Mouse (Mus musculus): ENCODE results near the gene Atad5. TPM values are rescaled to one million over a fixed set of nuclear protein-coding genes. Genes with fewer than 3 reads are reported as not detected.

The Atad5 gene
- polyA plus RNA-seq, 1 experiment from 2014 or later, result 7.1 TPM

DNA sequence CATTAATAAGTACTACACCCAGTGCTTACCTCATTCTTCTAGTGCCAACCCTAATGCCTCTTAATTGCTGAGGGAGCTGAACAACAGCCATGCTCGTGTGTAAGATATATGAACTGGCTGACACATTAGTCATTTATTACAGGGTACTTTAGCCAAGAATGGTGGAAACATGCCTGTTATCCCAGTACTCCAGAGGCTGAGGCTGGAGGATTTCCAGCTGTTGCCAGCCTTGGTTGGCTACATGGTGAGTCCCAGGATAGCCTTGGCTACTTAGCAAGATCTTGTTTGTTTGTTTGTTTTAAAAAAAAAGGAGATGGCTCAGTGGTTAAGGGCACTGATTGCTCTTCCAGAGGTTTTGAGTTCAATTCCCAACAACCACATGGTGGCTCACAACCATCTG is 10.4 kb upstream of the Atad5 start:
- Histone ChIP-seq H3K4me1 (ENCODE audit: control insufficient read depth, insufficient read depth, low read length) (peaks cover 12% of the 10 kb centered on the region; the same call in 1 of the 2 replicates), H3K27ac (replicated peaks; ENCODE audit: low read depth, low read length) (no peak overlapping the region), H3K27me3 (ENCODE audit: control insufficient read depth, insufficient read depth, low read length) (no peaks in the 10 kb centered on the region), H3K4me2 (ENCODE audit: low read length) (no peak overlapping the region), H3K9ac (replicated peaks; ENCODE audit: low read length) (no peak overlapping the region), H3K36me3 (ENCODE audit: control insufficient read depth, insufficient read depth, low read length) (no peaks in the 10 kb centered on the region), H3K4me3 (replicated peaks; ENCODE audit: low read depth, low read length) (no peak overlapping the region), H3K9me3 (ENCODE audit: control insufficient read depth, low read length) (no peaks in the 10 kb centered on the region)
- WGBS, result 82% methylated on average over 1 of the region's 1 CpGs
- ATAC-seq (ENCODE audit: low FRiP score, low TSS enrichment), result no peak
- DNase-seq, result no peak

DNA sequence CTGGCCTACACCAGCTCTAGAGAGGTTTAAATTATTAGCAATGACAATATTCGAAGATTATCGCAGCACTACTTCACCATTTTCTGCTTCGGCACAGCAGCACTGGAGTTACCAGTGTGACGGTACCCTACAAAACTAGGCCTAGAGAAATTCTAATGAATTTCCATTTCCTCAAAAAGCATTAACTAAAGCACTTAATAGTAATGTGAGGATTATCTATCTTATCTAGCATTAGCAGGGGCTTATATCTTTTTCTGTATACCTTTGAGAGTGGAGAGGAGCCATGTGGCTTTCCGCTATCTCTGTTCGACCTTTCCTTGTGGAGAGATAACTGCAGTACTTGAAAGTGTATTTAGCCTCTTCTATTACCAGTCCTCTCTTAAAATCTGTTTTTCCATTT is 9.4 kb upstream of the Atad5 start:
- ATAC-seq (ENCODE audit: low FRiP score, low TSS enrichment) (no peak), DNase-seq (no peak)
- peak overlapping the region; percentile 85; the same call in 1 of the 2 replicates for H3K9ac ChIP-seq (replicated peaks; ENCODE audit: low read length)
- H3K27me3 ChIP-seq (ENCODE audit: control insufficient read depth, insufficient read depth, low read length), result no peaks in the 10 kb centered on the region
- peak overlapping the region; percentile 60 for H3K4me2 ChIP-seq (ENCODE audit: low read length)
- H3K36me3 ChIP-seq (ENCODE audit: control insufficient read depth, insufficient read depth, low read length), result no peaks in the 10 kb centered on the region
- no peaks in the 10 kb centered on the region for H3K9me3 ChIP-seq (ENCODE audit: control insufficient read depth, low read length)
- 57% methylated on average over 6 of the region's 6 CpGs for WGBS
- H3K4me1 ChIP-seq (ENCODE audit: control insufficient read depth, insufficient read depth, low read length), result peaks cover 12% of the 10 kb centered on the region; the same call in 1 of the 2 replicates
- H3K27ac ChIP-seq (replicated peaks; ENCODE audit: low read depth, low read length), result no peak overlapping the region
- peak overlapping the region; percentile 88 for H3K4me3 ChIP-seq (replicated peaks; ENCODE audit: low read depth, low read length)

DNA sequence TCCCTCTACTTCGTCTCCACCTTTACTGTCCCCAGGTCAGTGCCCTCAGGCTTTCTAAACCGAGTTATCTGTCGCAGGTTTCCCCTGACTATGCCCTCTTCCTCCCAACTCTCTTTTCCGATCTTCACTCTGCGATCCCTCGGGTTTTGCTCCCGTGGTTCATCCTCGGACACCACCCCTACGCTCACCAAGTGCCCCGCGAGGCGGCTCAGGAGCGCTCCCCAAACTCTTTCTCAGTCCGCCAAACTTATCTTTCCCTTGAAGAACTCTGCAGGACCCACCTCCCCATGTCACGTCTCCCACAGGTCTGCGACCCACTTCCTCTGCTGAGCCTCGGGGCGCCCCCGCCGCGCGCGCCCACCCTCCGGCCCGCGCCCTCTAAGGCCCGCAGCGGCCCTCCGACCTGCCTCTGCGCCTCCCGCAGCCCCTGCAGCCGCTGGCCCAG is 8.8 kb upstream of the Atad5 start:
- Histone ChIP-seq H3K4me2 (ENCODE audit: low read length) (peak overlapping the region; percentile 60), H3K9ac (replicated peaks; ENCODE audit: low read length) (peak overlapping the region; percentile 85), H3K27me3 (ENCODE audit: control insufficient read depth, insufficient read depth, low read length) (no peaks in the 10 kb centered on the region), H3K4me3 (replicated peaks; ENCODE audit: low read depth, low read length) (peak overlapping the region; percentile 88), H3K36me3 (ENCODE audit: control insufficient read depth, insufficient read depth, low read length) (no peaks in the 10 kb centered on the region), H3K27ac (replicated peaks; ENCODE audit: low read depth, low read length) (peak overlapping the region; percentile 74), H3K9me3 (ENCODE audit: control insufficient read depth, low read length) (no peaks in the 10 kb centered on the region), H3K4me1 (ENCODE audit: control insufficient read depth, insufficient read depth, low read length) (peaks cover 12% of the 10 kb centered on the region; the same call in 1 of the 2 replicates)
- ATAC-seq (ENCODE audit: low FRiP score, low TSS enrichment) (no peak; the same call in 1 of the 2 replicates), DNase-seq (no peak)
- under 1% methylated on average over 32 of the region's 32 CpGs for WGBS

DNA sequence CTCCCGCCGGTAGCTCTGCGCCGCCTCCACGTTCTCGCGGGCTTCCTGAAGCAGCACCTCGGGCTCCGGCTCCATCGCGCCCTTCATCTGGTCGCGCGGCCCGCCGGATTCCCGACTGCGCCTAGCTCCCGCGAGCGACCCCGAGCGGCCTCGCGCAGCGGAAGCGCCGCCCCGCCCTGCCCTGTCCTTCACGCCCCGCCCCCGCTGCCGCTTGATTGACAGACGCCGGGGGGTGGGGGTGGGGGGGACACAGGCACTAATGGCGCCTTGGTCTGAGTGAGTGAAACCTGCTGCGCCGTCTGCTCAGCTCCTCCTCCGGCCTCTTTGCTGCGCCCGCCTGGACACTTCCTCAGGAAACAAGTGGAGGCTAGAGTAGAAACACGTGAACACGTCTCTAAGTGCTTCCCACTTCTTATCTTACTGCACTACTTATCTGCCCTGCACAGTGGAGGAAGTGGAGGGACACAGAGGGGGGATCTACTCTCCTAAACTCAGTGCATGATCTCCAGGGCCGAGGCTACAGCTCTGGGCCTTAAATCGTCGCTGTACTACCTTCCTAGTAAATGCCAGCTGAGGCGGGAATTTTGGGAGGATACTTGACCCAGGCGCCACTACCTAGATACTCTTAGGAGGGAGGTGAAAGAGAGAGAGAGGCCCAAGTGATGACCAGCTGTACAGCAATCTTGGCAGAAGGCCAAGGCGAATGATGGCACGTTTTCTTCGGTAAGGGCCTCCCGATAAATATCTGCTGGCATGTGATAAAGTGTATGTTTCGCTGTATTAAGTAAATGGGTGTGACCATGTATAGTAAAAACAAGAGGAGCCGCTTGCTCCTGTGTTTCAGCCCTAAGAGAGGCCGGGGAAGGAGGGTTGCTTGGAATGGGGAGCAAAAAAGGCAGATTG is 8.1 kb upstream of the Atad5 start, which contains the start of gene Crlf3:
TSS of gene Crlf3 (minus strand) at position 166 of the 903 bp plus-strand sequence.
- Histone ChIP-seq H3K4me1 (ENCODE audit: control insufficient read depth, insufficient read depth, low read length) (peaks cover 12% of the 10 kb centered on the region; the same call in 1 of the 2 replicates), H3K36me3 (ENCODE audit: control insufficient read depth, insufficient read depth, low read length) (no peaks in the 10 kb centered on the region), H3K4me3 (replicated peaks; ENCODE audit: low read depth, low read length) (peak within 1 kb of the TSS; percentile 88), H3K27ac (replicated peaks; ENCODE audit: low read depth, low read length) (peak within 1 kb of the TSS; percentile 74), H3K27me3 (ENCODE audit: control insufficient read depth, insufficient read depth, low read length) (no peaks in the 10 kb centered on the region), H3K4me2 (ENCODE audit: low read length) (peak within 1 kb of the TSS; percentile 60), H3K9ac (replicated peaks; ENCODE audit: low read length) (peak within 1 kb of the TSS; percentile 85), H3K9me3 (ENCODE audit: control insufficient read depth, low read length) (no peaks in the 10 kb centered on the region)
- WGBS, result 6% methylated on average over 54 of the region's 55 CpGs
- peak; percentile 92 for ATAC-seq (ENCODE audit: low FRiP score, low TSS enrichment)
- peak; percentile 95 for DNase-seq

DNA sequence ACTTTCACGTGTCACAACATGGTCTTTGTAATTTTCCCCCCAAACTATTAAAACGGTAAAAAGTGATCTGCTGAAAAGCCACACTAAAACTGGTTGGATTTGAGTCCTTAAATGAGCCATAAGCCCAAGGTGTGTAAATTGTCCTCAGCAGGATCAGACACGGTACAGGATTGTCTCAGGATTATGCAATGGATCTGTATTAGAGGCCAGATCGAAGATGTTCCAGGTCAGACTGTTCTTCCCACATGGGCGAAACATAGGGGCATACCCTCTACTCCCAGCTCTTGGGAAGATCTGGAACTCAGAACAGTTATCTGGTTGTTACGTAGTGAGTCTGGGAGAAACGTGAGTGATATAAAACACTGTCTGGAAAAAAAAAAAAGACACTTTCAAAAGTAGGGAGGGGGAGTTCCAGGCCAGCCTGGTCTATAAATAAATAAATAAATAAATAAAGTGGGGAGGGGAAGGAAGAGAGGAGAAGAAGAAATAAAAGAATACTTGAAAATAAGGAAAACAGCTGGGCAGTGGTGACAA is 7.3 kb upstream of the Atad5 start:
- H3K4me3 ChIP-seq (replicated peaks; ENCODE audit: low read depth, low read length), result no peak overlapping the region
- ATAC-seq (ENCODE audit: low FRiP score, low TSS enrichment) (no peak), DNase-seq (no peak)
- no peak overlapping the region for H3K27ac ChIP-seq (replicated peaks; ENCODE audit: low read depth, low read length)
- no peaks in the 10 kb centered on the region for H3K36me3 ChIP-seq (ENCODE audit: control insufficient read depth, insufficient read depth, low read length)
- no peaks in the 10 kb centered on the region for H3K9me3 ChIP-seq (ENCODE audit: control insufficient read depth, low read length)
- H3K4me1 ChIP-seq (ENCODE audit: control insufficient read depth, insufficient read depth, low read length), result peaks cover 12% of the 10 kb centered on the region; the same call in 1 of the 2 replicates
- H3K27me3 ChIP-seq (ENCODE audit: control insufficient read depth, insufficient read depth, low read length), result no peaks in the 10 kb centered on the region
- WGBS, result 78% methylated on average over 7 of the region's 7 CpGs
- no peak overlapping the region for H3K9ac ChIP-seq (replicated peaks; ENCODE audit: low read length)
- peak overlapping the region; percentile 60; the same call in 1 of the 2 replicates for H3K4me2 ChIP-seq (ENCODE audit: low read length)

DNA sequence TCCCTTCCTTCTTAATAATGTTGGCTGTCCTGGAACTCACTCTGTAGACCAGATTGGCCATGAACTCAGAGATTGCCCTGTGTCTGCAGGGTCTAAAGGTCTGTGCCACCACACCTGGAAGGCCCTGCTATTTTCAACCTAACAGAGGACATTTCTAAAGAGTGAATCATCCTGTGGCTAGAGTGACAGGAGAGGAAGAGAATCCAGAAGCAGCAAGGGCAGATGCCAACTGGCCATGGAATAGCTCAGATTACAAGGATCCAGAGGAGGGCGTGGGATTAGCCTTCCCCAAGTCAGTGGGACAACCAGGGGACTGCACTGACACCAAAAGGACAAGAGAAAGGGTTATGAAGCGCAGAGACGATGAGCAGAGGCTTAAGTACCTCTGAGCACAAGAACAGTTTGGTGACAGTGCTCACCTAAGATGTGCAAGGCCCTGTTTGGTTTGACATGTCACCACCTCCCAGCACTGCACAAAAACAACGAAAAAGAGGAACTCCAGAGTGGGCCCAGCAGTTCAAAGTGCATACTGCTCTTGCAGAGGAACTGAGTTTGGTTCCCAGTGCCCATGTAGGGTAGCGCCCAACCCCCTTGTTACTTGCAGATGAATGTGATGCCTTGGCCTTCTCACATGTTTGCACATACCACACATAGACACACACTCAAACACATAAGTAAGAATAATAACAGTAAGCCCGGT is 3.7 kb upstream of the Atad5 start:
- DNase-seq, result no peak
- no peaks in the 10 kb centered on the region for H3K36me3 ChIP-seq (ENCODE audit: control insufficient read depth, insufficient read depth, low read length)
- H3K4me1 ChIP-seq (ENCODE audit: control insufficient read depth, insufficient read depth, low read length), result peaks cover 10% of the 10 kb centered on the region; the same call in 1 of the 2 replicates
- H3K27me3 ChIP-seq (ENCODE audit: control insufficient read depth, insufficient read depth, low read length), result no peaks in the 10 kb centered on the region
- no peak overlapping the region for H3K4me3 ChIP-seq (replicated peaks; ENCODE audit: low read depth, low read length)
- H3K9ac ChIP-seq (replicated peaks; ENCODE audit: low read length), result no peak overlapping the region
- 77% methylated on average over 6 of the region's 6 CpGs for WGBS
- no peak overlapping the region for H3K27ac ChIP-seq (replicated peaks; ENCODE audit: low read depth, low read length)
- ATAC-seq (ENCODE audit: low FRiP score, low TSS enrichment), result no peak
- H3K9me3 ChIP-seq (ENCODE audit: control insufficient read depth, low read length), result no peaks in the 10 kb centered on the region
- no peak overlapping the region for H3K4me2 ChIP-seq (ENCODE audit: low read length)

DNA sequence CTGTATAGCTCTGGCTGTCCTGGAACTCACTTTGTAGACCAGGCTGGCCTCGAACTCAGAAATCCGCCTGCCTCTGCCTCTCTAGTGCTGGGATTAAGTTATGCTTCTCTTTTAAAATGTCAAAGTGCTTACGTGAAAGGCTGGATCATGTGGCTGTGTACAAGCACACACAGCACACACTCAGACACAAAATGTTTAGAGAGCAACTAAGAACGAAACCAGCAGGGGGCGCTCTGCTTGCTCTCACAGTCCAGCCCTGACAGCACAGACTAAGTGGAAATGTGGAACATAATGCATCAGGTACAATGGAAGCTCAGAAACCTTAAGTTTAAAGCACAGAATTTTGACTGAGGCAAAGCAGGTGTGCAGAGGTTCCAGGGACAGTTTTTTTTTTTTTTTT is 2.4 kb upstream of the Atad5 start:
- Histone ChIP-seq H3K9me3 (ENCODE audit: control insufficient read depth, low read length) (no peaks in the 10 kb centered on the region), H3K27me3 (ENCODE audit: control insufficient read depth, insufficient read depth, low read length) (no peaks in the 10 kb centered on the region), H3K27ac (replicated peaks; ENCODE audit: low read depth, low read length) (no peak overlapping the region), H3K4me2 (ENCODE audit: low read length) (no peak overlapping the region), H3K4me1 (ENCODE audit: control insufficient read depth, insufficient read depth, low read length) (peaks cover 4% of the 10 kb centered on the region; the same call in 1 of the 2 replicates), H3K9ac (replicated peaks; ENCODE audit: low read length) (no peak overlapping the region), H3K4me3 (replicated peaks; ENCODE audit: low read depth, low read length) (no peak overlapping the region), H3K36me3 (ENCODE audit: control insufficient read depth, insufficient read depth, low read length) (no peaks in the 10 kb centered on the region)
- ATAC-seq (ENCODE audit: low FRiP score, low TSS enrichment) (no peak; the same call in 1 of the 2 replicates), DNase-seq (peak; percentile 87)
- WGBS, result 5% methylated on average over 5 of the region's 5 CpGs

DNA sequence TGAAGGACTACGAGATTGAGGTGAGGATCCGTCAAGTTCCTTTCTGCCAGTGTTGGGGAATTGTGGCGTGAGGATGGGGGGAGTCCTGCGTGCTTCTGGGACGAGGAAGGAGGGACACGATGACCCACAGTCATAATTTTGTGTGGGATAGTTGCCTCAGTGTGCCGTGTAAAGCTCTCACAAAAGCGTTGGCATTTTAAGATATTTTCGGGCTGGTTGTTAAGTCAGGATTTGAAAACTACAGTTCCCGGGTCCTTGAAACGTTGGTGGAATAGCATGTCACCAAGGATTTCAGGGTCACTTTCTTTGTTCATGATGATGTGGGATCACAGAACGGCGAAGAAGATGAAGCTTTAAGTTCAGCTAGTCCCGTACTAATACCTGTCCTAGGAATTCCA is 616 bp downstream of the Atad5 start:
- Histone ChIP-seq H3K36me3 (ENCODE audit: control insufficient read depth, insufficient read depth, low read length) (peaks cover 5% of the 10 kb centered on the region; the same call in 1 of the 2 replicates), H3K9ac (replicated peaks; ENCODE audit: low read length) (peak overlapping the region; percentile 80), H3K27ac (replicated peaks; ENCODE audit: low read depth, low read length) (no peak overlapping the region), H3K4me3 (replicated peaks; ENCODE audit: low read depth, low read length) (peak overlapping the region; percentile 94), H3K9me3 (ENCODE audit: control insufficient read depth, low read length) (no peaks in the 10 kb centered on the region), H3K27me3 (ENCODE audit: control insufficient read depth, insufficient read depth, low read length) (no peaks in the 10 kb centered on the region), H3K4me2 (ENCODE audit: low read length) (peak overlapping the region; percentile 86), H3K4me1 (ENCODE audit: control insufficient read depth, insufficient read depth, low read length) (peaks cover 4% of the 10 kb centered on the region; the same call in 1 of the 2 replicates)
- 1% methylated on average over 14 of the region's 14 CpGs for WGBS
- DNase-seq (peak; percentile 1), ATAC-seq (ENCODE audit: low FRiP score, low TSS enrichment) (no peak)
